Mouse (Mus musculus) embryonic facial prominence, embryonic 10.5 days (tissue): ENCODE measurements around the gene Kctd13. TPM values are rescaled to one million over a fixed set of nuclear protein-coding genes. Genes with fewer than 3 reads are reported as not detected.

ENCODE experiments used
- polyA plus RNA-seq: library from polyadenylated mRNA; unstranded; fragments of >200 nt; fragmentation: Nextera tagmentation; extraction: Ambion mirVana; gene quantifications from 2 replicates; pipeline ENCODE4 v1.2.1, GENCODE M21; 2016

Kctd13 gene
- polyA plus RNA-seq, 1 experiment from 2014 or later, result 20.2 TPM

Other genes starting within 250 kb of the Kctd13 start
- gene Bola2, start 233.5 kb upstream of the Kctd13 start, polyA plus RNA-seq, result 186 and 206 TPM in 2 replicates
- 14.4 and 15.1 TPM in 2 replicates for gene Slx1b, start 233.1 kb upstream of the Kctd13 start, polyA plus RNA-seq
- gene Coro1a, start 221.1 kb upstream of the Kctd13 start, polyA plus RNA-seq, result 35.7 and 38.5 TPM in 2 replicates
- gene Mapk3, start 169.3 kb upstream of the Kctd13 start, polyA plus RNA-seq, result 51.9 and 57.2 TPM in 2 replicates
- 0.96 and 1.8 TPM in 2 replicates for gene Gdpd3, start 162.5 kb upstream of the Kctd13 start, polyA plus RNA-seq
- gene Ypel3, start 151.9 kb upstream of the Kctd13 start, polyA plus RNA-seq, result 51.1 and 64.4 TPM in 2 replicates
- 0.36 and 0.60 TPM in 2 replicates for gene Tbx6, start 147.4 kb upstream of the Kctd13 start, polyA plus RNA-seq
- gene Ppp4c, start 136.4 kb upstream of the Kctd13 start, polyA plus RNA-seq, result 390 and 408 TPM in 2 replicates
- gene Fam57b, start 131.2 kb upstream of the Kctd13 start, polyA plus RNA-seq, result 0.80 and 1.2 TPM in 2 replicates
- gene 4930451I11Rik, start 97.2 kb upstream of the Kctd13 start, polyA plus RNA-seq, result not detected in 2 replicates
- gene Doc2a, start 81.5 kb upstream of the Kctd13 start, polyA plus RNA-seq, result 3.1 and 5.5 TPM in 2 replicates
- 49.3 and 57.0 TPM in 2 replicates for gene Hirip3, start 66.9 kb upstream of the Kctd13 start, polyA plus RNA-seq
- 114 and 118 TPM in 2 replicates for gene Ino80e, start 66.5 kb upstream of the Kctd13 start, polyA plus RNA-seq
- gene Taok2, start 44.2 kb upstream of the Kctd13 start, polyA plus RNA-seq, result 55.3 and 56.9 TPM in 2 replicates
- gene Tmem219, start 6.0 kb upstream of the Kctd13 start, polyA plus RNA-seq, result 16.7 and 21.3 TPM in 2 replicates
- 0.14 and 0.15 TPM in 2 replicates for gene Asphd1, start 20.7 kb downstream of the Kctd13 start, polyA plus RNA-seq
- 0.77 and 1.2 TPM in 2 replicates for gene Sez6l2, start 21.7 kb downstream of the Kctd13 start, polyA plus RNA-seq
- gene Cdipt, start 47.0 kb downstream of the Kctd13 start, polyA plus RNA-seq, result 79.9 and 85.2 TPM in 2 replicates
- 0.50 and 0.77 TPM in 2 replicates for gene Cdiptos, start 47.2 kb downstream of the Kctd13 start, polyA plus RNA-seq
- gene Mvp, start 85.7 kb downstream of the Kctd13 start, polyA plus RNA-seq, result 4.1 TPM in 2 replicates
- 0.78 TPM in 1 of 2 replicates, not detected in the other for gene Pagr1b, start 87.6 kb downstream of the Kctd13 start, polyA plus RNA-seq
- gene Pagr1a, start 88.5 kb downstream of the Kctd13 start, polyA plus RNA-seq, result 41.1 and 107 TPM in 2 replicates
- 37.7 and 92.9 TPM in 2 replicates for gene Gm42742, start 92.2 kb downstream of the Kctd13 start, polyA plus RNA-seq
- gene Prrt2, start 92.3 kb downstream of the Kctd13 start, polyA plus RNA-seq, result 2.7 and 3.4 TPM in 2 replicates
- gene Maz, start 98.2 kb downstream of the Kctd13 start, polyA plus RNA-seq, result 63.6 and 68.8 TPM in 2 replicates
- gene Kif22, start 113.6 kb downstream of the Kctd13 start, polyA plus RNA-seq, result 200 and 207 TPM in 2 replicates
- gene Zg16, start 158.4 kb downstream of the Kctd13 start, polyA plus RNA-seq, result not detected in 2 replicates
- 0.54 and 1.4 TPM in 2 replicates for gene AI467606, start 162.5 kb downstream of the Kctd13 start, polyA plus RNA-seq
- 3.7 and 4.1 TPM in 2 replicates for gene Qprt, start 193.3 kb downstream of the Kctd13 start, polyA plus RNA-seq
- gene Spn, start 208.9 kb downstream of the Kctd13 start, polyA plus RNA-seq, result 0.04 and 0.09 TPM in 2 replicates